8 mouse cellular contexts compared by ENCODE assay signal in the genomic region with DNA sequence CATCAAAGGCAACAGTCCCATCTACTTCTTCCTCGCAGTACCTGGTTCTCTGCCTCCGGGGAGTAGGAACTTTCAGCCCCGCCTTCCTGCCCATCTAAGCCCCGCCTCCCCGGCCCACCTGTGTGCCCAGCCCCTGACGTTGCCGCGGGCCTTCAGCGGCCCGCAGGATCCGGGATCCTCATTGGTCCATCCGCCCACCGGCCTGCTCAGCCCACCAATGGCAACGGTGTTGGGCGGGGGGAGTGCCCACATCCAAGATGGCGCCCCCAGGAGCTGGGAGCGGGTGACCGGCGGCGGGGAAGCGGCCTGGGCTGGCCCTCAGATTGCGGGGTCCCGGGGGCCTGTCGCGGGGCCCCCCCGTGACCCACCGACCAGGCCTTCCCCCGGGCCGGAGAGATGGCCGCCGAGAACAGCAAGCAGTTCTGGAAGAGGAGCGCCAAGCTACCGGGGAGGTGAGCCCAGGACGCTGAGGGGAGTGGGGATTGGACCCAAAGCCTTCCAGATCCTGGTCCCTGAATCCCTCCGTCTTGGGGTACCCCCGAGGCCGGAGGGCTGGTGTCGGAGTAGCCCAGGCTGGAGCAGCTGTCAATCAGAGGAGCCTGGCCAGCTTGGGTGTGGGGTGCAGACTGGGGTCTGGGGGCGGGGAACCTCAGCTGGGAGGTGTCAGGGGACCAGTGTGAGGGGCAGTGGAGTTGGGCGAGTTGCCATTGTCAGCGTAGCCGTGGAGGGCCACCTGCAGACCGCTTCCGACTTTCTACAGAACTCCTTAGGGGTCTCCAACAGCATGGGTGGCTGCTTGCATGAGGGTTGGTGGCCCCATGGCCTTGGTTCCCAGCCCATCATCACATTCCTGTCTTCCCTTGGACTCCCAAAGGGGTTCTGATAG. TPM values are rescaled to one million over a fixed set of nuclear protein-coding genes. Genes with fewer than 3 reads are reported as not detected.
DNase-seq lines count a peak whose midpoint lies in the region; ATAC-seq and TF ChIP-seq lines count a peak whose summit lies in the region.

Gene Gm17657, minus strand, starts transcription at position 96 of the 886 bp plus-strand sequence.
Gene Tbc1d22b, plus strand, starts transcription at position 243 of the 886 bp plus-strand sequence.

- H3K4me3 ChIP-seq in CH12.LX (replicated peaks in 1 of 3; ENCODE audit: low read depth in 2 of 3, low read length in 2 of 3, poor library complexity in 1 of 3) = peak within 1 kb of the TSS; percentile 84 to 99 (median 89)
- H3K4me3 ChIP-seq in forebrain, embryonic 12.5 days (replicated peaks) = peak within 1 kb of the TSS; percentile 93
- H3K4me3 ChIP-seq in liver, postnatal 0 days (ENCODE audit: low read depth, low read length) = peak within 1 kb of the TSS; percentile 86
- peak within 1 kb of the TSS; percentile 94 for H3K4me3 ChIP-seq in neural tube, embryonic 14.5 days (ENCODE audit: low read depth, low read length)

- peaks cover 5% of the 10 kb centered on the region for H3K27me3 ChIP-seq in CH12.LX (replicated peaks)
- H3K27me3 ChIP-seq in forebrain, embryonic 12.5 days = no peaks in the 10 kb centered on the region
- H3K27me3 ChIP-seq in liver, postnatal 0 days (ENCODE audit: insufficient read depth, low read length) = no peaks in the 10 kb centered on the region
- H3K27me3 ChIP-seq in neural tube, embryonic 14.5 days (ENCODE audit: control insufficient read depth, insufficient read depth, low read length) = no peaks in the 10 kb centered on the region

- H3K9me3 ChIP-seq in CH12.LX (replicated peaks; ENCODE audit: low read length) = peaks cover 7% of the 10 kb centered on the region
- no peaks in the 10 kb centered on the region for H3K9me3 ChIP-seq in forebrain, embryonic 12.5 days
- no peaks in the 10 kb centered on the region for H3K9me3 ChIP-seq in liver, postnatal 0 days (ENCODE audit: low read length)
- H3K9me3 ChIP-seq in neural tube, embryonic 14.5 days (ENCODE audit: control insufficient read depth, low read length) = no peaks in the 10 kb centered on the region

- no peak for TF ChIP-seq CTCF in CH12.LX (conservative IDR thresholded peaks at IDR 0.05 in 1 of 2, IDR thresholded peaks at IDR 0.05 in 1 of 2; ENCODE audit: low read depth in 2 of 2, low read length in 2 of 2)
- TF ChIP-seq CTCF in liver, postnatal 0 days (IDR thresholded peaks at IDR 0.05; ENCODE audit: low read depth) = no peak

- peak; percentile 95 for DNase-seq in CH12.LX (ENCODE audit: extremely low read depth)
- DNase-seq in c-Kit-positive CD71-positive TER-119-negative erythroid progenitor cells, embryonic 14.5 days (ENCODE audit: low read depth) = peak; percentile 91
- peak; percentile 94 for DNase-seq in heart, postnatal 10 days
- peak; percentile 83 for DNase-seq in large intestine, adult 2 months (ENCODE audit: low read depth, low spot score)
- DNase-seq in liver, postnatal 0 days = peak; percentile 95
- peak; percentile 96 for DNase-seq in testis, postnatal 10 days (ENCODE audit: low spot score)

- peaks cover 2 to 24% of the 10 kb centered on the region in 2 experiments; a peak in 3 of 4 replicates for H3K4me1 ChIP-seq in CH12.LX (ENCODE audit: control insufficient read depth in 1 of 2, insufficient read depth in 2 of 2)
- peaks cover 17% of the 10 kb centered on the region for H3K4me1 ChIP-seq in forebrain, embryonic 12.5 days
- H3K4me1 ChIP-seq in liver, postnatal 0 days (ENCODE audit: insufficient read depth) = peaks cover 26% of the 10 kb centered on the region
- H3K4me1 ChIP-seq in neural tube, embryonic 14.5 days (ENCODE audit: control insufficient read depth, insufficient read depth, low read length) = peaks cover 14% of the 10 kb centered on the region

- peak within 1 kb of the TSS; percentile 92 for H3K9ac ChIP-seq in CH12.LX (ENCODE audit: insufficient read depth, low read depth)
- peak within 1 kb of the TSS; percentile 90 for H3K9ac ChIP-seq in forebrain, embryonic 12.5 days
- peak within 1 kb of the TSS; percentile 91 for H3K9ac ChIP-seq in liver, postnatal 0 days (replicated peaks)
- peak within 1 kb of the TSS; percentile 87 for H3K9ac ChIP-seq in neural tube, embryonic 14.5 days (replicated peaks; ENCODE audit: low read depth, low read length)

- TF ChIP-seq RAD21 in CH12.LX (IDR thresholded peaks at IDR 0.05; ENCODE audit: low read depth, low read length) = no peak

- intact Hi-C loops in heart, postnatal 10 days (cut with DNase I) = no loop called here

- under 1% methylated on average over 44 of the region's 44 CpGs for WGBS in forebrain, embryonic 12.5 days
- under 1% methylated on average over 44 of the region's 44 CpGs for WGBS in large intestine, adult 2 months
- WGBS in liver, postnatal 0 days (ENCODE audit: insufficient replicate concordance) = under 1% methylated on average over 33 of the region's 44 CpGs
- WGBS in neural tube, embryonic 14.5 days = under 1% methylated on average over 44 of the region's 44 CpGs

- in situ Hi-C loops in CH12.LX (cut with MboI; ENCODE audit: low pct_ligation_motif_present, low pct_unique_long_range_greater_than_20kb, low sequenced_read_pairs) = loop anchor here (5.0 kb wide), 1 partner anchor 53 kb away; no protein-coding TSS in a partner anchor

- peak; percentile 99 for ATAC-seq in forebrain, embryonic 12.5 days (ENCODE audit: low FRiP score)
- ATAC-seq in liver, postnatal 0 days = peak; percentile 98
- peak; percentile 99 for ATAC-seq in neural tube, embryonic 14.5 days (ENCODE audit: low read depth)

- peaks cover 12% of the 10 kb centered on the region for H3K79me2 ChIP-seq in CH12.LX (replicated peaks; ENCODE audit: control insufficient read depth, extremely low read depth, insufficient read depth, poor library complexity, severe bottlenecking)

- H3K36me3 ChIP-seq in CH12.LX (replicated peaks in 1 of 2; ENCODE audit: control insufficient read depth in 1 of 2, insufficient read depth in 1 of 2, low read length in 1 of 2) = peaks cover 0 to 13% of the 10 kb centered on the region in 2 experiments
- no peaks in the 10 kb centered on the region for H3K36me3 ChIP-seq in forebrain, embryonic 12.5 days (replicated peaks)
- H3K36me3 ChIP-seq in liver, postnatal 0 days (replicated peaks; ENCODE audit: insufficient read depth, low read length) = no peaks in the 10 kb centered on the region
- no peaks in the 10 kb centered on the region for H3K36me3 ChIP-seq in neural tube, embryonic 14.5 days (ENCODE audit: control insufficient read depth, insufficient read depth, low read length)

- H3K27ac ChIP-seq in CH12.LX (ENCODE audit: insufficient read depth, low read depth) = no peak within 1 kb of the TSS
- H3K27ac ChIP-seq in forebrain, embryonic 12.5 days = peak within 1 kb of the TSS; percentile 64
- peak within 1 kb of the TSS; percentile 55; the same call in 1 of the 2 replicates for H3K27ac ChIP-seq in liver, postnatal 0 days (ENCODE audit: low read depth)
- peak within 1 kb of the TSS; percentile 25; the same call in 1 of the 2 replicates for H3K27ac ChIP-seq in neural tube, embryonic 14.5 days (ENCODE audit: low read depth, low read length)

- H3K4me2 ChIP-seq in CH12.LX (ENCODE audit: insufficient read depth, low read depth, poor library complexity, severe bottlenecking) = peak within 1 kb of the TSS; percentile 87
- H3K4me2 ChIP-seq in forebrain, embryonic 12.5 days = peak within 1 kb of the TSS; percentile 80
- peak within 1 kb of the TSS; percentile 95 for H3K4me2 ChIP-seq in liver, postnatal 0 days (ENCODE audit: low read depth, low read length)
- H3K4me2 ChIP-seq in neural tube, embryonic 14.5 days (ENCODE audit: low read depth, low read length) = peak within 1 kb of the TSS; percentile 96

- dilution Hi-C loops in CH12.LX (cut with MboI; ENCODE audit: extremely low pct_ligation_motif_present, extremely low pct_unique_long_range_greater_than_20kb, low sequenced_read_pairs) = no loop called here

- TF ChIP-seq EP300 in CH12.LX (IDR thresholded peaks at IDR 0.05; ENCODE audit: low read length) = no peak
- TF ChIP-seq EP300 in liver, postnatal 0 days (IDR thresholded peaks at IDR 0.05; ENCODE audit: low read depth) = no peak

- TF ChIP-seq POLR2A in CH12.LX (IDR thresholded peaks at IDR 0.05; ENCODE audit: low read depth, low read length) = peak; percentile 67; the same call in 1 of the 2 replicates

TF ChIP-seq in CH12.LX, 34 proteins besides CTCF, POLR2A, EP300 and RAD21 (continues in another document):
- no peak for TF ChIP-seq ZC3H11A (IDR thresholded peaks at IDR 0.05; ENCODE audit: low read depth, low read length)
- peak; percentile 34 for TF ChIP-seq IRF4 (IDR thresholded peaks at IDR 0.05; ENCODE audit: low read depth, low read length)
- TF ChIP-seq KAT2A (IDR thresholded peaks at IDR 0.05; ENCODE audit: insufficient replicate concordance, low read length) = peak; percentile 68; the same call in 1 of the 2 replicates
- peak; percentile 30; the same call in 1 of the 2 replicates for TF ChIP-seq ZMIZ1 (IDR thresholded peaks at IDR 0.05; ENCODE audit: low read depth, low read length)
- TF ChIP-seq SIN3A (IDR thresholded peaks at IDR 0.05; ENCODE audit: low read length) = no peak; the same call in 1 of the 2 replicates
- no peak for TF ChIP-seq USF1 (IDR thresholded peaks at IDR 0.05; ENCODE audit: low read depth, low read length)
- TF ChIP-seq TBP (conservative IDR thresholded peaks at IDR 0.05; ENCODE audit: low read depth, low read length) = no peak
- TF ChIP-seq BHLHE40 (IDR thresholded peaks at IDR 0.05; ENCODE audit: low read depth, low read length) = no peak
- TF ChIP-seq MEF2A (IDR thresholded peaks at IDR 0.05; ENCODE audit: borderline replicate concordance, low read depth, low read length) = no peak
- TF ChIP-seq JUN (IDR thresholded peaks at IDR 0.05; ENCODE audit: insufficient read depth, low read depth, low read length) = no peak

RNA-seq across cellular contexts. Expression of gene Gm17657, which starts in this region (rescaled TPM):
- 0.21 and 0.50 TPM in 2 replicates for total RNA-seq in CH12.LX (2012; rRNA removed)
- total RNA-seq in CH12.LX (2014; rRNA removed) = not detected in 2 replicates
- 0.16 and 0.20 TPM in 2 replicates for polyA plus RNA-seq in CH12.LX (2012; ENCODE audit: insufficient read length, low read depth)
- not detected in 2 replicates for polyA plus RNA-seq in forebrain, embryonic 12.5 days (2016; fragmentation: Nextera tagmentation; extraction: Ambion mirVana)
- not detected for total RNA-seq in heart, postnatal 10 days (2021)
- polyA plus RNA-seq in large intestine, adult 2 months (2012; rRNA removed) = not detected in 2 replicates
- polyA plus RNA-seq in liver, postnatal 0 days (2015; fragmentation: Nextera tagmentation; extraction: Ambion mirVana) = not detected in 2 replicates
- polyA plus RNA-seq in neural tube, embryonic 14.5 days (2014; fragmentation: Nextera tagmentation; extraction: Ambion mirVana) = not detected in 2 replicates

RNA-seq across cellular contexts. Expression of gene Tbc1d22b, which starts in this region (rescaled TPM):
- 6.6 and 7.3 TPM in 2 replicates for total RNA-seq in CH12.LX (2012; rRNA removed)
- 3.1 and 3.8 TPM in 2 replicates for total RNA-seq in CH12.LX (2014; rRNA removed)
- 13.4 and 17.3 TPM in 2 replicates for polyA plus RNA-seq in CH12.LX (2012; ENCODE audit: insufficient read length, low read depth)
- polyA plus RNA-seq in forebrain, embryonic 12.5 days (2016; fragmentation: Nextera tagmentation; extraction: Ambion mirVana) = 24.3 and 27.0 TPM in 2 replicates
- 10 to 100 TPM; 15.4 to 16.2 TPM for total RNA-seq in heart, postnatal 10 days (2021)
- polyA plus RNA-seq in large intestine, adult 2 months (2012; rRNA removed) = 17.2 and 21.8 TPM in 2 replicates
- 1.9 and 2.1 TPM in 2 replicates for polyA plus RNA-seq in liver, postnatal 0 days (2015; fragmentation: Nextera tagmentation; extraction: Ambion mirVana)
- 25.5 and 26.5 TPM in 2 replicates for polyA plus RNA-seq in neural tube, embryonic 14.5 days (2014; fragmentation: Nextera tagmentation; extraction: Ambion mirVana)
